Mouse (Mus musculus) embryonic facial prominence, embryonic 11.5 days (tissue): ENCODE measurements around the gene Ide. TPM values are rescaled to one million over a fixed set of nuclear protein-coding genes. Genes with fewer than 3 reads are reported as not detected.
"Not testable (repeated sequence)": the region's sequence is repeated elsewhere in the genome, so short reads cannot be mapped to it uniquely, and the experiment has no call there.

ENCODE experiments used
- ATAC-seq: fragments of 200-750 bp; cut with Nextera tagmentation; replicated peaks from 2 replicates; pipeline ENCODE4 v1.8.0; 2017; ENCODE audit warnings: low read depth; ENCODE audit not compliant: insufficient number of reproducible peaks, low FRiP score, low TSS enrichment
- DNase-seq: peaks from one replicate; pipeline ENCODE4 v3.0.0-alpha.2; 2015; ENCODE audit warnings: low spot score
- H3K27ac ChIP-seq: fragments of 300-500 bp; sonication (generic); replicated peaks from 2 replicates; pipeline ENCODE4 v1.5.1; 2014; ENCODE audit warnings: mild to moderate bottlenecking, low read depth, low read length, control low read depth
- H3K27me3 ChIP-seq: fragments of 300-500 bp; sonication (generic); 2 replicates; pipeline ENCODE4 v1.6.1; 2014; ENCODE audit warnings: mild to moderate bottlenecking, low read length, moderate library complexity, mixed read lengths; ENCODE audit not compliant: control insufficient read depth, insufficient read depth
- H3K36me3 ChIP-seq: fragments of 300-500 bp; sonication (generic); replicated peaks from 2 replicates; pipeline ENCODE4 v1.6.1; 2014; ENCODE audit warnings: low read depth, mild to moderate bottlenecking, low read length, moderate library complexity, mixed read lengths; ENCODE audit not compliant: control insufficient read depth, insufficient read depth
- H3K4me1 ChIP-seq: fragments of 300-500 bp; sonication (generic); 2 replicates; pipeline ENCODE4 v1.6.1; 2014; ENCODE audit warnings: low read length, mixed read lengths; ENCODE audit not compliant: control insufficient read depth, insufficient read depth
- H3K4me2 ChIP-seq: fragments of 300-500 bp; sonication (generic); 2 replicates; pipeline ENCODE4 v1.6.1; 2014; ENCODE audit warnings: low read depth, mild to moderate bottlenecking, control low read depth, low read length, moderate library complexity
- H3K4me3 ChIP-seq: fragments of 300-500 bp; sonication (generic); 2 replicates; pipeline ENCODE4 v1.5.1; 2014; ENCODE audit warnings: low read depth, low read length, control low read depth
- H3K9ac ChIP-seq: fragments of 300-500 bp; sonication (generic); replicated peaks from 2 replicates; pipeline ENCODE4 v1.6.1; 2014; ENCODE audit warnings: mild to moderate bottlenecking, control low read depth, low read length
- H3K9me3 ChIP-seq: fragments of 300-500 bp; sonication (generic); replicated peaks from 2 replicates; pipeline ENCODE4 v1.6.1; 2016; ENCODE audit warnings: mild to moderate bottlenecking, low read length, inconsistent platforms, mixed read lengths; ENCODE audit not compliant: control insufficient read depth
- WGBS: fragments of 180-500 bp; shearing (Covaris S2); extraction: QIAGEN DNeasy Blood & Tissue Kit; methylation state at CpG from one replicate; pipeline ENCODE4 v1.1.7; 2014; 5-methylcytosine and 5-hydroxymethylcytosine counted together
- polyA plus RNA-seq: library from polyadenylated mRNA; unstranded; fragments of >200 nt; fragmentation: Nextera tagmentation; extraction: Ambion mirVana; gene quantifications from 2 replicates; pipeline ENCODE4 v1.2.1, GENCODE M21; 2014

The Ide gene
- polyA plus RNA-seq, 1 experiment from 2014 or later = 48.8 TPM

DNA sequence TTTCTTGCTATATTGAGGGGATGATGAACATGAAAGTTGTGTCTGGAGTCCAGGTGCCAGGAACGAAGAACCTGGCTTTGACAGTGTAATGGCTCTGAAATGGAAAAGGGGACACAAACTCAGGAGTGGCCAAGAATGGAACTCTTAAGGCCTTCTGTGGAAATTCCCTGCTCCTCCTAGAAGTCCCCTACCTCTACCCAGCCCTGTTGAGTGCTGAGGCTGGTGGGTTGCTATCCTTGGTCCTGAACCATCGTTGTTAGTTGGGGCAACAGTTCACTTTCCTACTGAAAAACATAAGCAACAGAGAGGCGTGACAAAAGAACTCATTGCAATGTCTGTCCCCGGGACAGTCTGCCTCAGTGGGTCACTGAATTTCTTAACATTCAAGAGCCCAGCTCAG is 98.6 kb downstream of the Ide start:
- 24% methylated on average over 4 of the region's 4 CpGs for WGBS
- H3K4me2 ChIP-seq = no peak overlapping the region

DNA sequence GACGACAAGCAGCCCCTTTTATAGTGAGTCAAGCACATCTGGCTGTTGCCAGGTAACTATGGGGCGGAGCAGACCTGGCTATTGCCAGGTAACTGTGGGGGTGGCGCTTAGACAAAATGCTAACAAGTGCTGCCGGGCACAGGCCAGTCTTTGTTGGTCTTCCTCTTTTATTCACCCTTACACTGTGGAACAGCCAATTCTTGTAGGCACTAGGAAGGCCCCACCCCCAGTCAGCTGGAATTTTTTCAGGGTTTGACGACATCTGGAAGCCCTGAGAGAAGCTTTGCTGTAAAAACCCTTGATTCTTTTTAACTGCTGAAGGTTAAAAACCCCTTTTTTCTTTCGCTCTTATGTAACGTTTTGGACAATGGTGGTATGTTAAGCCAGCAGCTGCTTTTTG is 99.0 kb downstream of the Ide start:
- Histone ChIP-seq H3K4me3 (no peak overlapping the region), H3K27ac (no peak overlapping the region)
- DNase-seq = no peak

More for the DNA sequence above, 98.6 kb downstream of the Ide start:
- Histone ChIP-seq H3K4me1 (0 out of 2 replicates have a peak, but pooled peaks cover under 1% of the 10 kb centered on the region), H3K27ac (no peak overlapping the region), H3K9me3 (no peaks in the 10 kb centered on the region), H3K27me3 (peaks cover 9% of the 10 kb centered on the region), H3K36me3 (no peaks in the 10 kb centered on the region), H3K9ac (no peak overlapping the region), H3K4me3 (no peak overlapping the region)
- ATAC-seq = no peak
- DNase-seq = peak; percentile 86

DNA sequence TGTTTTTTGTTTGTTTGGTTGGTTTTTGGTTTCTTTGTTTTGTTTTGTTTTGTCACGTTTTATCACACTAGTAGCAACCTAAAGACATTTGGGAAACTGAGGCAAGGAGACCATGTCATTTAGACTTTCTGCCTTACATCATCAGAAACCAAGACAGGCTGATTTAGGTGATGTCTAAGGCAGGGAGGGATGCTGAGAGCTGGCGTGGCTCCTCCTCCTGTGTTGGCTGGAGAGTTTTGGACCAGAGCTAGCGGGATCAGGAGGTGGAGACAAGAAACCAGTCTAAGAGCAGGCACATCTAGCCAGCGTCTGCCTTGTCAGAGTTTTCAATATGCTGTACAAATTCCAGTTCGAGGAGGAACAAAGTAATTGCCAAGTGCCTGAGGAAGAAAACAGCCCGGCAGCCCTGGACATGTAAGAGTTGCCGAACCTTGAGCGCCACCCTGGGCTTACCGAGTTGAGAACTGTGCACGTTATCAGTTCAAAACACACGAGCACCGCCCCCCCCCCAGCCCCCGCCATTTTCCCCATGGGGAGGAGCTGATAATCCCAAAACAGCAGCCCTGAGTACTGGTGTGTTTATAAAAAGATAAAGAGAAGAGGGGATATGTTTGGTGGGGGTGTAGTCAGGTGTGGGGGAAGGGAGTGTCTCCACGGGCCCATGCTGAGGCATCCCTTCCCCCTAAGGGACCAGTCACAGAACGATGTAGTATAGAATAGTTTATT is 99.8 kb downstream of the Ide start:
- no peaks in the 10 kb centered on the region for H3K36me3 ChIP-seq
- H3K4me3 ChIP-seq = no peak overlapping the region
- no peak overlapping the region for H3K27ac ChIP-seq
- WGBS = 5% methylated on average over 15 of the region's 15 CpGs
- peaks cover 5% of the 10 kb centered on the region for H3K4me1 ChIP-seq
- no peak overlapping the region for H3K9ac ChIP-seq
- peaks cover 16% of the 10 kb centered on the region for H3K27me3 ChIP-seq
- no peaks in the 10 kb centered on the region for H3K9me3 ChIP-seq
- no peak overlapping the region for H3K4me2 ChIP-seq
- no peak for ATAC-seq
- DNase-seq = no peak

More for the DNA sequence above, 99.0 kb downstream of the Ide start:
- Histone ChIP-seq H3K4me1 (peaks cover 5% of the 10 kb centered on the region), H3K36me3 (no peaks in the 10 kb centered on the region), H3K4me2 (no peak overlapping the region), H3K9me3 (no peaks in the 10 kb centered on the region), H3K27me3 (peaks cover 14% of the 10 kb centered on the region), H3K9ac (no peak overlapping the region)
- 9% methylated on average over 7 of the region's 7 CpGs for WGBS
- no peak for ATAC-seq

DNA sequence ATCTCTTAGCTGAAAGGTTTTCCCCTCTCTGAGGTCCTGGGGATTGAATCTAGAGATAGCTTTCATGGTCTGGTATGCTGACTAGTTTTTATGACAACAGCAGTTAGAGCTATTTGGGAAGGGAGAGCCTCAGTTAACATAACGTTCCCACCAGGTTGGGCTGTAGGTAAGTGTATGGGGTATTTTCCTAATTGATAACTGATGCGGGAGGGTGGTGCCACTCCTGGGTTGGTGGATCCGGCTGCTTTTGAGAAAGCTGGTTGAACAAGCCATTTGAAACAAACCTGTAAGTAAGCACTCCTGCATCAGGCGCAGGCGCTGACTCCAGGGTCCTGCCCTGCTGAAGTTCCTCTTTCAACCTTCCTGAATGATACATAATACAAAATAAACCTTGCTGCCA is 100.3 kb downstream of the Ide start:
- DNase-seq = no peak
- no peaks in the 10 kb centered on the region for H3K9me3 ChIP-seq
- no peak overlapping the region for H3K27ac ChIP-seq
- no peak overlapping the region for H3K9ac ChIP-seq
- no peak overlapping the region for H3K4me2 ChIP-seq
- 50% methylated on average over 5 of the region's 5 CpGs for WGBS
- no peaks in the 10 kb centered on the region for H3K36me3 ChIP-seq
- peaks cover 5% of the 10 kb centered on the region for H3K4me1 ChIP-seq
- H3K27me3 ChIP-seq = peaks cover 16% of the 10 kb centered on the region
- no peak for ATAC-seq
- H3K4me3 ChIP-seq = no peak overlapping the region

DNA sequence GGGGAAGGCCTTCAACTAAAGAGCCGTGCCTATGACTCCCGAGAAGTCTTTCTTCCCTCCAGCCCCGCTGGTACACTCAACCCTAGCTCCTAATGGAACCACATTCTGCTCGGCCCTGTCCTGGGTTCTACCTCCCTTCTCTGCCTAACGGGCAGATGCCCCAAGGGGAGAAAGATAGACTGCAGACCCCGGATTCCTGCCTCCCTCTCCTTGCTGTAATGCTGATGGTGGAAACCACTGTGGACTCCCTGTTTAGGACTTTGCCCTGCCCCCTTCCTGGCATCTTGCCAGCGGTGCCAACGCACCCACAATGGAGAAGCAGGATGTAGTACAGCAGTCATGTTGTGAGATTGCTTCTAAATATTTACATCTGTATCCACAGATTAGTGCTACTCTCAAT is 101.8 kb downstream of the Ide start:
- WGBS = 62% methylated on average over 8 of the region's 8 CpGs
- Histone ChIP-seq H3K4me2 (no peak overlapping the region), H3K27ac (no peak overlapping the region), H3K9me3 (no peaks in the 10 kb centered on the region), H3K36me3 (no peaks in the 10 kb centered on the region), H3K4me1 (peaks cover 5% of the 10 kb centered on the region), H3K9ac (no peak overlapping the region), H3K27me3 (peaks cover 16% of the 10 kb centered on the region), H3K4me3 (no peak overlapping the region)
- ATAC-seq (no peak), DNase-seq (no peak)

DNA sequence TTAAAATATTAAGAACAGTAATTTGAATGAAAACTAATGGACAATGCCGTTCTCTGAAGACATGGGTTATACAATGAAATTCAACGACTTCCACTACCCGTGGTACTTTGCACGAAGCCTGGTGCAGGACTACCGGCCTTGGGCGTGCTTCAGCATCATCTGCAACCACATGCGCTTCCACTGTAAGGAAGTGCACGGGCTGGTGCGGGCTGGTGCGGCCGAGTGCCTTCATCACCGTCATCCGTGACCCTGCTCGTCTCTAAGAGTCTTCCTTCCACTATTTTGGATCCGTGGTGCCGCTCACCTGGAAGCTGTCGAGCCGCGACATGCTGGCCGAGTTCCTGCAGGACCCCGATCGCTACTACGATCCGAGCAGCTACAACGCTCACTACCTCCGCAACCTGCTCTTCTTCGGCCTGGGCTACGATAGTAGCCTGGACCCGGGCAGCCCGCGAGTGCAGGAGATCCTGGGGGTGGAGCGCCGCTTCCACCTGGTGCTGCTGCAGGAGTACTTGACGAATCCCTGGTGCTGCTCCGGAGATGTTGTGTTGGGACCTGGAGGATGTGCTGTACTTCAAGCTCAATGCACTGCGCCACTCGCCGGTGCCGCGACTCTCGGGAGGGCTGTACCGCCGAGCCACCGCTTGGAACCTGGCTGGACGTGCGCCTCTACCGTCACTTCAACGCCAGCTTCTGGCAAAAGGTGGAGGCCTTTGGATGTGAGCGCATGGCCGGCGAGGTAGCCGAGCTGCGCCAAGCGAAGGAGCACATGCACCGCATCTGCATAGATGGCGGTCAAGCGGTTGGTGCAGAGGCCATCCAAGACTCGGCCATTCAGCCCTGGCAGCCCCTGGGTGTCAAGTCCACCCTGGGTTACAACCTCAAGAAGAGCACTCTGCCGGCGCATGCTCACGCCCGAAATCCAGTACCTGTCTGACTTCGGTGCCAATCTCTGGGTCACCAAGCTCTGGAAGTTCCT is 103.8 kb downstream of the Ide start:
- Histone ChIP-seq H3K4me2 (peak overlapping the region; percentile 67), H3K36me3 (no peaks in the 10 kb centered on the region), H3K4me3 (peak overlapping the region; percentile 40), H3K27me3 (peaks cover 16% of the 10 kb centered on the region), H3K27ac (no peak overlapping the region), H3K4me1 (peaks cover 5% of the 10 kb centered on the region), H3K9me3 (no peaks in the 10 kb centered on the region), H3K9ac (0 out of 2 replicates have a peak overlapping the region, but pooled peaks have one; percentile 22)
- WGBS = 3% methylated on average over 63 of the region's 63 CpGs
- ATAC-seq = 0 out of 2 replicates have a peak, but pooled peaks have one; percentile 46
- peak; percentile 35 for DNase-seq

DNA sequence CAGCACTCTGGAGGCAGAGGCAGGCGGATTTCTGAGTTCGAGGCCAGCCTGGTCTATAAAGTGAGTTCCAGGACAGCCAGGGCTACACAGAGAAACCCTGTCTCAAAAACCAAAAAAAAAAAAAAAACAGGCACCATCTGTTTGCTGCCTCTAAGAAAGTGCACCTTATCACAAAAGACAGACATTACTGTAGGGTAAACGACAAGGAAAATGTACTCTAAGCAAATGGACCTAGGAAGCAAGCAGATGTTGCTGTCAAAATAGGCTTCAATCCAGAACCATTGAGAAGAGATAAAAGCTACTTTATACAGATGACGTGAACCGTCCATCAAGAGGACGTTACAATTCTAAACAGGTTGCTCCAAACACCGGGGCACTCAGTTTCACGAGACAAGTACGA is 105.1 kb downstream of the Ide start:
- not testable (repeated sequence) for H3K9me3 ChIP-seq, H3K27ac ChIP-seq, DNase-seq, ATAC-seq, H3K4me1 ChIP-seq, H3K9ac ChIP-seq, H3K36me3 ChIP-seq, H3K4me2 ChIP-seq, H3K4me3 ChIP-seq
- peaks cover 16% of the 10 kb centered on the region for H3K27me3 ChIP-seq
- 81% methylated on average over 9 of the region's 9 CpGs for WGBS
